Mouse (Mus musculus) thymus, adult 2 months (tissue): ENCODE data around the gene Hcls1. TPM values are rescaled to one million over a fixed set of nuclear protein-coding genes. Genes with fewer than 3 reads are reported as not detected.

Source experiments
- DNase-seq: peaks from one replicate; pipeline ENCODE4 v3.0.0; 2021
- H3K27ac ChIP-seq: fragments of 200-500 bp; 2 replicates; pipeline ENCODE4 v1.5.1; 2012; ENCODE audit warnings: low read length, control low read depth; ENCODE audit not compliant: control insufficient read depth, insufficient read depth
- H3K27me3 ChIP-seq: fragments of 200-500 bp; 2 replicates; pipeline ENCODE4 v1.6.1; 2012; ENCODE audit warnings: mild to moderate bottlenecking, low read length, moderate library complexity, mixed read lengths; ENCODE audit not compliant: control insufficient read depth, insufficient read depth
- H3K36me3 ChIP-seq: fragments of 200-500 bp; 2 replicates; pipeline ENCODE4 v1.6.1; 2012; ENCODE audit warnings: mild to moderate bottlenecking, low read length, moderate library complexity; ENCODE audit not compliant: control insufficient read depth, insufficient read depth
- H3K4me1 ChIP-seq: fragments of 200-500 bp; replicated peaks from 2 replicates; pipeline ENCODE4 v1.6.1; 2012; ENCODE audit warnings: low read length; ENCODE audit not compliant: control insufficient read depth, insufficient read depth
- H3K4me3 ChIP-seq: fragments of 200-500 bp; 2 replicates; pipeline ENCODE4 v1.5.1; 2012; ENCODE audit warnings: mild to moderate bottlenecking, low read length, control low read depth, moderate library complexity; ENCODE audit not compliant: control insufficient read depth, insufficient read depth
- CTCF ChIP-seq: fragments of 200-500 bp; IDR thresholded peaks from 2 replicates; pipeline ENCODE4 v1.5.1; 2012; ENCODE audit warnings: mild to moderate bottlenecking, control low read depth, low read length, moderate library complexity, borderline replicate concordance; ENCODE audit not compliant: control insufficient read depth, poor library complexity, insufficient read depth; ENCODE audit errors: extremely low read depth
- POLR2A ChIP-seq: fragments of 200-500 bp; IDR thresholded peaks from 2 replicates; pipeline ENCODE4 v1.6.1; 2012; ENCODE audit warnings: mild to moderate bottlenecking, low read length, control low read depth, moderate library complexity; ENCODE audit not compliant: control insufficient read depth, poor library complexity, insufficient read depth; ENCODE audit errors: extremely low read depth
- WGBS: fragments of 180-500 bp; shearing (Covaris S2); methylation state at CpG from one replicate; pipeline ENCODE4 v1.1.7; 2018; 5-methylcytosine and 5-hydroxymethylcytosine counted together
- polyA plus RNA-seq: library from polyadenylated mRNA; depleted of rRNA; stranded (reverse); fragments of >200 nt; gene quantifications from 2 replicates; pipeline ENCODE4 v1.2.3, GENCODE M21; 2012; rRNA removed

The Hcls1 gene
- polyA plus RNA-seq, 1 experiment = 118 TPM

- 55% methylated on average over 9 of the region's 9 CpGs for WGBS
- TF ChIP-seq POLR2A (no peak), CTCF (no peak)
- H3K27ac ChIP-seq = no peak overlapping the region
- H3K27me3 ChIP-seq = no peaks in the 10 kb centered on the region
- DNase-seq = no peak
- no peaks in the 10 kb centered on the region for H3K4me1 ChIP-seq
- no peaks in the 10 kb centered on the region for H3K36me3 ChIP-seq
- H3K4me3 ChIP-seq = no peak overlapping the region
These were observed 64.7 kb downstream of the Hcls1 start for GRCm38 (mm10) chr16:36999366-36999972.

- Histone ChIP-seq H3K27ac (no peak overlapping the region), H3K4me3 (no peak overlapping the region), H3K27me3 (no peaks in the 10 kb centered on the region), H3K36me3 (no peaks in the 10 kb centered on the region), H3K4me1 (peaks cover 7% of the 10 kb centered on the region)
- WGBS = 84% methylated on average over 6 of the region's 6 CpGs
- no peak for DNase-seq
- no peak for TF ChIP-seq POLR2A
- no peak for TF ChIP-seq CTCF
These were observed 74.5 kb downstream of the Hcls1 start for GRCm38 (mm10) chr16:37009262-37009661.

GRCm38 (mm10) chr16:37010370-37010769, 75.6 kb downstream of the Hcls1 start:
- no peaks in the 10 kb centered on the region for H3K27me3 ChIP-seq
- H3K4me3 ChIP-seq = no peak overlapping the region
- H3K4me1 ChIP-seq = peaks cover 7% of the 10 kb centered on the region
- TF ChIP-seq POLR2A = no peak
- TF ChIP-seq CTCF = no peak
- peak; percentile 23 for DNase-seq
- 11% methylated on average over 4 of the region's 4 CpGs for WGBS
- no peaks in the 10 kb centered on the region for H3K36me3 ChIP-seq
- H3K27ac ChIP-seq = no peak overlapping the region

DNA sequence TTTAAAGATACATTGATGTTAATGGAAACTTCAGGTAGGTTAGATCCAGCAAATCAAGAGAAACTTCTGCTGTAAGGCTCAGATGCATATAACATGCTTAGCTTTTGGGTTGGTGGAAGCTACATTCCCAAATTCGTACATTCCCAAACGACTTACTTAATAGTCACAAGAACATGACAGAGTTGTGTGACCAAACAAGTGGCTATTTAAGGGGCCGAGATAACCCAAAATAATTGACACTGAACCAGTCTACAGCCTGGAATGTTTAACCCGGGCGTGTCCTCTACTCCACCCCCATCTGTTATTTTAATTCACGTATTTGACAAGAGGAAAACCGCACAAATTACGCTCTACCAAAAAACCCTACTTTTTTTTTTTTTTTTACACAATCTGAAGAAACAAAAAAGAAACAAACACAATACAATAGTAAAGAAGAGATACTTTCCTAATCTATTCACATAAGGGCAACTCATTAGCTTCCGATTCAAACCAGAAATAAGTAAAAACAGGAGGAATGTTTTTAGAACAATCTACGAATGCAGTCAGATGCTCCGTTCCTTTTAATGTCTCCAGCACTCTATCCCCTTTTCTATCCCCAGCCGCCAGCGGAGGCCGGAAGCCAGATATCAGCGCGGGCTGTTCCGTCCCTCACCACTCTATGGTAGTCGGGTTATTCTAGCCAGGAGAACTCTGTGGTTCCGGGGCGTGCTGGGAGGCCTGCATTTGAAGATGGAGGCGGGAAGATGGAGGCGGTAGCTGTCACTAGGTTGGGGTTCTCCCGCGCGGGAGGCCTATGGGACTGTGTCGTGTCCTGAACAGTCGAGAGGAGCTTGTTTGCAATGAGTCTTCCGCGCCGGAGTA, 76.5 kb downstream of the Hcls1 start, which contains the start of gene Polq:
TSS of gene Polq (plus strand) at position 726 of the 861 bp plus-strand sequence.
- Histone ChIP-seq H3K4me3 (peak within 1 kb of the TSS; percentile 84), H3K36me3 (no peaks in the 10 kb centered on the region; the same call in 1 of the 2 replicates), H3K27me3 (no peaks in the 10 kb centered on the region), H3K27ac (no peak within 1 kb of the TSS), H3K4me1 (peaks cover 7% of the 10 kb centered on the region)
- TF ChIP-seq POLR2A (peak; percentile 48; the same call in 1 of the 2 replicates), CTCF (0 out of 2 replicates have a peak, but pooled peaks have one; percentile 25)
- 2% methylated on average over 30 of the region's 30 CpGs for WGBS
- peak; percentile 95 for DNase-seq

- under 1% methylated on average over 26 of the region's 26 CpGs for WGBS
- Histone ChIP-seq H3K4me3 (peak overlapping the region; percentile 84), H3K27ac (no peak overlapping the region), H3K4me1 (peaks cover 7% of the 10 kb centered on the region), H3K27me3 (no peaks in the 10 kb centered on the region), H3K36me3 (no peaks in the 10 kb centered on the region; the same call in 1 of the 2 replicates)
- TF ChIP-seq POLR2A (no peak), CTCF (no peak)
- no peak for DNase-seq
These were observed 77.1 kb downstream of the Hcls1 start for GRCm38 (mm10) chr16:37011922-37012289.

DNA sequence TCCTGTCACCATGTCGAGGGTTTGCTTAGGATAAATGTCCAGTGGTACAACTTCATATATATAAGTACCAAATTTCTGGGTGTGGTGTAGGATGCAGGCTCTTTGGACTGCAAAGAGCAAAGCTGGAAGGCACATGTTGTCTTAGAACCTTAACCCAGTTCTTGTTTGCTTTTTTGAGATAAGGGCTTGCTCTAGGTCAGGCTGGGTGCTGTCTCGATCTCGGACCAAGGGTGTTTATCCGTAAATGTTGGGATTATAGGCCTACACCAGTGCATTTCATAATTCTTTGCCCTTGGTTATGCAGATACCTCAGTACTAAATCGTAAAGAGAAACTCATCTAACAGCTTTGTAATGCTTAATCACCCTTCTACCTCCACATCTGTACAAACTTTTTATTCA, 77.6 kb downstream of the Hcls1 start:
- Histone ChIP-seq H3K36me3 (no peaks in the 10 kb centered on the region; the same call in 1 of the 2 replicates), H3K27me3 (no peaks in the 10 kb centered on the region), H3K4me1 (peaks cover 7% of the 10 kb centered on the region), H3K4me3 (peak overlapping the region; percentile 84), H3K27ac (no peak overlapping the region)
- no peak for TF ChIP-seq CTCF
- no peak for TF ChIP-seq POLR2A
- WGBS = 66% methylated on average over 5 of the region's 5 CpGs
- DNase-seq = no peak

Other genes starting within 250 kb of the Hcls1 start
- 6.5 and 7.1 TPM in 2 replicates for gene Ildr1, start 241.0 kb upstream of the Hcls1 start, polyA plus RNA-seq
- gene Slc15a2, start 150.0 kb upstream of the Hcls1 start, polyA plus RNA-seq = 5.5 and 7.1 TPM in 2 replicates
- 2.6 and 4.1 TPM in 2 replicates for gene Iqcb1, start 106.6 kb upstream of the Hcls1 start, polyA plus RNA-seq
- gene Eaf2, start 60.0 kb upstream of the Hcls1 start, polyA plus RNA-seq = 0.65 and 1.2 TPM in 2 replicates
- 46.6 and 47.6 TPM in 2 replicates for gene Golgb1, start 59.8 kb upstream of the Hcls1 start, polyA plus RNA-seq
- 0.96 and 2.3 TPM in 2 replicates for gene Fbxo40, start 55.5 kb downstream of the Hcls1 start, polyA plus RNA-seq
- gene Polq, start 76.8 kb downstream of the Hcls1 start, polyA plus RNA-seq = 2.3 and 2.5 TPM in 2 replicates